In genomic region chr17:57194041-57194507, GRCm38 (mm10) we compare ENCODE assay signal across 10 mouse cellular contexts. TPM values are rescaled to one million over a fixed set of nuclear protein-coding genes. Genes with fewer than 3 reads are reported as not detected.
A peak's percentile ranks its signal among the peaks of the same experiment; 100 is the strongest.
DNase-seq lines count a peak whose midpoint lies in the region; ATAC-seq and TF ChIP-seq lines count a peak whose summit lies in the region.
"Had no signal": no experiment of that assay in that cellular context is flagged by ENCODE, and none has a peak within 500 bp of the region (broad histone marks: within the 10 kb centered on the region; RNA-seq: fewer than 3 reads in every experiment).

Gene Tnfsf14, minus strand, starts transcription at chr17:57194177.

- peak within 1 kb of the TSS; percentile 39 for H3K4me2 ChIP-seq in CH12.LX (ENCODE audit: insufficient read depth, low read depth, poor library complexity, severe bottlenecking)
- peak within 1 kb of the TSS; percentile 19; the same call in 1 of the 2 replicates for H3K4me2 ChIP-seq in liver, embryonic 16.5 days (ENCODE audit: low read depth, low read length)
- no peak within 1 kb of the TSS for H3K4me2 ChIP-seq in midbrain, postnatal 0 days (ENCODE audit: low read depth, low read length, poor library complexity, severe bottlenecking)
- H3K4me2 ChIP-seq in kidney, embryonic 16.5 days (replicated peaks; ENCODE audit: low read depth, low read length): no peak within 1 kb of the TSS

- WGBS in liver, embryonic 16.5 days (ENCODE audit: insufficient replicate concordance): 25% methylated on average over 11 of the region's 11 CpGs
- WGBS in small intestine, adult 2 months: 68% methylated on average over 11 of the region's 11 CpGs
- WGBS in midbrain, postnatal 0 days: 83% methylated on average over 11 of the region's 11 CpGs
- WGBS in kidney, embryonic 16.5 days: 80% methylated on average over 11 of the region's 11 CpGs

- in situ Hi-C loops in CH12.LX (cut with MboI; ENCODE audit: low pct_ligation_motif_present, low pct_unique_long_range_greater_than_20kb, low sequenced_read_pairs): no loop called here

- dilution Hi-C loops in CH12.LX (cut with MboI; ENCODE audit: extremely low pct_ligation_motif_present, extremely low pct_unique_long_range_greater_than_20kb, low sequenced_read_pairs): no loop called here

- H3K27ac ChIP-seq in CH12.LX (ENCODE audit: insufficient read depth, low read depth): 0 out of 2 replicates have a peak within 1 kb of the TSS, but pooled peaks have one; percentile 10
- 0 out of 2 replicates have a peak within 1 kb of the TSS, but pooled peaks have one; percentile 28 for H3K27ac ChIP-seq in liver, embryonic 16.5 days (ENCODE audit: low read length)
- no peak within 1 kb of the TSS for H3K27ac ChIP-seq in small intestine, adult 2 months (ENCODE audit: insufficient read depth, low read depth, low read length)
- no peak within 1 kb of the TSS for H3K27ac ChIP-seq in midbrain, postnatal 0 days (ENCODE audit: low read depth, low read length)
- H3K27ac ChIP-seq in kidney, embryonic 16.5 days (ENCODE audit: low read length): no peak within 1 kb of the TSS
- H3K27ac ChIP-seq: kidney, postnatal 0 days had no signal

- H3K4me1 ChIP-seq in CH12.LX (ENCODE audit: control insufficient read depth in 1 of 2, insufficient read depth in 2 of 2): peaks cover 18 to 60% of the 10 kb centered on the region in 2 experiments
- H3K4me1 ChIP-seq in liver, embryonic 16.5 days (ENCODE audit: control insufficient read depth, low read depth, low read length): no peaks in the 10 kb centered on the region; the same call in none of the 2 replicates
- no peaks in the 10 kb centered on the region for H3K4me1 ChIP-seq in small intestine, adult 2 months (ENCODE audit: control insufficient read depth, insufficient read depth, insufficient read length, low read length)
- H3K4me1 ChIP-seq in midbrain, postnatal 0 days (ENCODE audit: insufficient read depth, low read length): no peaks in the 10 kb centered on the region
- H3K4me1 ChIP-seq in kidney, embryonic 16.5 days (ENCODE audit: insufficient read depth, low read length): no peaks in the 10 kb centered on the region

- peak; percentile 28; the same call in 1 of the 2 replicates for ATAC-seq in liver, embryonic 16.5 days (ENCODE audit: low read depth)
- no peak for ATAC-seq in midbrain, postnatal 0 days (ENCODE audit: low FRiP score)
- ATAC-seq in kidney, embryonic 16.5 days (ENCODE audit: low FRiP score, low TSS enrichment): no peak

- no peak for TF ChIP-seq RAD21 in CH12.LX (IDR thresholded peaks at IDR 0.05; ENCODE audit: low read depth, low read length)

- peaks cover 6% of the 10 kb centered on the region for H3K27me3 ChIP-seq in CH12.LX (replicated peaks)
- H3K27me3 ChIP-seq in liver, embryonic 16.5 days (ENCODE audit: control insufficient read depth, insufficient read depth, low read depth, low read length): no peaks in the 10 kb centered on the region
- H3K27me3 ChIP-seq in small intestine, adult 2 months (ENCODE audit: control insufficient read depth, insufficient read depth, low read length): no peaks in the 10 kb centered on the region
- H3K27me3 ChIP-seq in midbrain, postnatal 0 days (ENCODE audit: insufficient read depth, low read length): no peaks in the 10 kb centered on the region
- H3K27me3 ChIP-seq in kidney, embryonic 16.5 days (ENCODE audit: insufficient read depth, low read length): no peaks in the 10 kb centered on the region

- H3K9ac ChIP-seq in CH12.LX (ENCODE audit: insufficient read depth, low read depth): no peak within 1 kb of the TSS
- H3K9ac ChIP-seq in liver, embryonic 16.5 days (ENCODE audit: low read depth, low read length): peak within 1 kb of the TSS; percentile 17; the same call in 1 of the 2 replicates
- H3K9ac ChIP-seq in midbrain, postnatal 0 days (replicated peaks; ENCODE audit: low read length, poor library complexity, severe bottlenecking): no peak within 1 kb of the TSS
- no peak within 1 kb of the TSS for H3K9ac ChIP-seq in kidney, embryonic 16.5 days (replicated peaks; ENCODE audit: low read length)

- H3K79me2 ChIP-seq in CH12.LX (replicated peaks; ENCODE audit: control insufficient read depth, extremely low read depth, insufficient read depth, poor library complexity, severe bottlenecking): no peaks in the 10 kb centered on the region

- peak; percentile 14 for DNase-seq in gastrocnemius, adult 18-20 months (ENCODE audit: low spot score)
- DNase-seq in gastrocnemius, postnatal 10 days: no peak
- DNase-seq in CH12.LX (ENCODE audit: extremely low read depth): peak; percentile 90
- no peak for DNase-seq in midbrain, postnatal 0 days (ENCODE audit: low spot score)
- DNase-seq in right cerebral cortex, postnatal 4 days: no peak

- peak; percentile 64 for TF ChIP-seq POLR2A in CH12.LX (IDR thresholded peaks at IDR 0.05; ENCODE audit: low read depth, low read length)
- no peak for TF ChIP-seq POLR2A in small intestine, adult 2 months (IDR thresholded peaks at IDR 0.05; ENCODE audit: low read depth, low read length)

- no peak for TF ChIP-seq CTCF in CH12.LX (conservative IDR thresholded peaks at IDR 0.05 in 1 of 2, IDR thresholded peaks at IDR 0.05 in 1 of 2; ENCODE audit: low read depth in 2 of 2, low read length in 2 of 2)
- TF ChIP-seq CTCF in small intestine, adult 2 months (IDR thresholded peaks at IDR 0.05; ENCODE audit: extremely low read depth, insufficient read length, insufficient replicate concordance, low read depth, low read length): no peak
- TF ChIP-seq CTCF in midbrain, postnatal 0 days (IDR thresholded peaks at IDR 0.05): no peak

- peak within 1 kb of the TSS; percentile 43 to 58 (median 53) for H3K4me3 ChIP-seq in CH12.LX (replicated peaks in 1 of 3; ENCODE audit: low read depth in 2 of 3, low read length in 2 of 3, poor library complexity in 1 of 3)
- peak within 1 kb of the TSS; percentile 35 for H3K4me3 ChIP-seq in liver, embryonic 16.5 days (ENCODE audit: low read depth, low read length)
- peak within 1 kb of the TSS; percentile 40 for H3K4me3 ChIP-seq in small intestine, adult 2 months (ENCODE audit: low read depth, low read length)
- H3K4me3 ChIP-seq in midbrain, postnatal 0 days (ENCODE audit: low read depth, low read length): no peak within 1 kb of the TSS
- no peak within 1 kb of the TSS for H3K4me3 ChIP-seq in kidney, embryonic 16.5 days (ENCODE audit: low read length)

- TF ChIP-seq EP300 in CH12.LX (IDR thresholded peaks at IDR 0.05; ENCODE audit: low read length): peak; percentile 87

- H3K36me3 ChIP-seq in CH12.LX (replicated peaks in 1 of 2; ENCODE audit: control insufficient read depth in 1 of 2, insufficient read depth in 1 of 2, low read length in 1 of 2): peaks cover 0 to 20% of the 10 kb centered on the region in 2 experiments
- H3K36me3 ChIP-seq in liver, embryonic 16.5 days (ENCODE audit: control insufficient read depth, insufficient read depth): no peaks in the 10 kb centered on the region
- H3K36me3 ChIP-seq in small intestine, adult 2 months (ENCODE audit: control insufficient read depth, insufficient read depth, low read length): no peaks in the 10 kb centered on the region
- no peaks in the 10 kb centered on the region for H3K36me3 ChIP-seq in midbrain, postnatal 0 days (ENCODE audit: insufficient read depth, low read length)
- no peaks in the 10 kb centered on the region for H3K36me3 ChIP-seq in kidney, embryonic 16.5 days (ENCODE audit: insufficient read depth, low read length)

- peaks cover 5% of the 10 kb centered on the region for H3K9me3 ChIP-seq in CH12.LX (replicated peaks; ENCODE audit: low read length)
- no peaks in the 10 kb centered on the region for H3K9me3 ChIP-seq in liver, embryonic 16.5 days (replicated peaks; ENCODE audit: control insufficient read depth, low read length)
- H3K9me3 ChIP-seq in midbrain, postnatal 0 days (ENCODE audit: low read length): no peaks in the 10 kb centered on the region
- no peaks in the 10 kb centered on the region for H3K9me3 ChIP-seq in kidney, embryonic 16.5 days (ENCODE audit: low read length)

TF ChIP-seq in CH12.LX, 34 proteins besides CTCF, POLR2A, EP300 and RAD21 (continues in another document):
- TF ChIP-seq ZMIZ1 (IDR thresholded peaks at IDR 0.05; ENCODE audit: low read depth, low read length): peak; percentile 46; the same call in 1 of the 2 replicates
- no peak for TF ChIP-seq GABPA (IDR thresholded peaks at IDR 0.05; ENCODE audit: insufficient replicate concordance, low read depth, low read length)
- no peak for TF ChIP-seq ZKSCAN1 (IDR thresholded peaks at IDR 0.05; ENCODE audit: borderline replicate concordance, low read depth, low read length)
- no peak for TF ChIP-seq ZNF384 (IDR thresholded peaks at IDR 0.05; ENCODE audit: low read depth, low read length)
- TF ChIP-seq BHLHE40 (IDR thresholded peaks at IDR 0.05; ENCODE audit: low read depth, low read length): peak; percentile 98
- TF ChIP-seq SIN3A (IDR thresholded peaks at IDR 0.05; ENCODE audit: low read length): peak; percentile 74
- no peak for TF ChIP-seq KAT2A (IDR thresholded peaks at IDR 0.05; ENCODE audit: insufficient replicate concordance, low read length)
- peak; percentile 50; the same call in 1 of the 2 replicates for TF ChIP-seq ELF1 (IDR thresholded peaks at IDR 0.05; ENCODE audit: low read depth, low read length)
- TF ChIP-seq NRF1 (IDR thresholded peaks at IDR 0.05; ENCODE audit: low read depth, low read length): no peak
- TF ChIP-seq TBP (conservative IDR thresholded peaks at IDR 0.05; ENCODE audit: low read depth, low read length): peak; percentile 85
- no peak for TF ChIP-seq PAX5 (IDR thresholded peaks at IDR 0.05; ENCODE audit: low read length)
- peak; percentile 98 for TF ChIP-seq TCF12 (IDR thresholded peaks at IDR 0.05; ENCODE audit: low read depth, low read length)
- peak; percentile 70; the same call in 1 of the 2 replicates for TF ChIP-seq RCOR1 (conservative IDR thresholded peaks at IDR 0.05; ENCODE audit: low read depth, low read length)
- peak; percentile 51; the same call in 1 of the 2 replicates for TF ChIP-seq CHD2 (IDR thresholded peaks at IDR 0.05; ENCODE audit: low read length)
- peak; percentile 44; the same call in 1 of the 2 replicates for TF ChIP-seq JUN (IDR thresholded peaks at IDR 0.05; ENCODE audit: insufficient read depth, low read depth, low read length)
- TF ChIP-seq JUND (conservative IDR thresholded peaks at IDR 0.05; ENCODE audit: low read depth, low read length): no peak

RNA-seq across cellular contexts. Expression of gene Tnfsf14, which starts in this region (rescaled TPM):
- not detected for total RNA-seq in gastrocnemius, adult 18-20 months (2021)
- under 1 TPM in 1 of 2 experiments, not detected in 1; 0.14 TPM for total RNA-seq in gastrocnemius, postnatal 10 days (2021)
- total RNA-seq in CH12.LX (2012; rRNA removed) (14.6 and 18.1 TPM in 2 replicates), CH12.LX (2014; rRNA removed) (13.6 and 15.4 TPM in 2 replicates)
- polyA plus RNA-seq in CH12.LX (2012; ENCODE audit: insufficient read length, low read depth): 10.6 and 12.7 TPM in 2 replicates
- polyA plus RNA-seq in liver, embryonic 16.5 days (2015; fragmentation: Nextera tagmentation; extraction: Ambion mirVana): 1.3 and 1.4 TPM in 2 replicates
- polyA plus RNA-seq in small intestine, adult 2 months (2012; rRNA removed): 0.79 and 0.98 TPM in 2 replicates
- not detected in 2 replicates for total RNA-seq in midbrain, postnatal 0 days (2014; rRNA removed)
- polyA plus RNA-seq in midbrain, postnatal 0 days (2015; fragmentation: Nextera tagmentation; extraction: Ambion mirVana): not detected in 2 replicates
- polyA plus RNA-seq in kidney, embryonic 16.5 days (2015; fragmentation: Nextera tagmentation; extraction: Ambion mirVana): 0.09 and 0.19 TPM in 2 replicates
- polyA plus RNA-seq: frontal cortex, adult 2 months had no signal

Comparison
In these comparisons a context has a peak if more than half of its experiments do, and no peak if none do; other contexts are left out.
1. RNA of gene Tnfsf14 (total RNA-seq): 13.6 to 18.1 TPM in CH12.LX; 0.14 TPM in gastrocnemius, postnatal 10 days, not detected in gastrocnemius, adult 18-20 months and not detected in midbrain, postnatal 0 days; every median in the first group is over 10 times any median in the second.
2. Peak in DNase-seq in gastrocnemius, adult 18-20 months; RNA of the gene not detected or under 1 TPM.
3. H3K27ac ChIP-seq: peak in CH12.LX (single experiment) and liver, embryonic 16.5 days (single experiment); none in small intestine, adult 2 months (single experiment), midbrain, postnatal 0 days (single experiment) and kidney, embryonic 16.5 days (single experiment).
4. H3K4me2 ChIP-seq: peak in CH12.LX (single experiment) and liver, embryonic 16.5 days (single experiment); none in midbrain, postnatal 0 days (single experiment) and kidney, embryonic 16.5 days (single experiment).
5. H3K4me3 ChIP-seq: peak in CH12.LX (3 of 3), liver, embryonic 16.5 days (single experiment) and small intestine, adult 2 months (single experiment); none in midbrain, postnatal 0 days (single experiment) and kidney, embryonic 16.5 days (single experiment).